Mouse (Mus musculus) kidney, postnatal 25 days (tissue): ENCODE data around the gene Bak1.

ENCODE experiments used
- DNase-seq, 2 experiments: peaks; one replicate each; pipeline ENCODE4 v3.0.0; 2021; ENCODE audit warnings: mixed read lengths in 2 of 2

Bak1 gene

DNA sequence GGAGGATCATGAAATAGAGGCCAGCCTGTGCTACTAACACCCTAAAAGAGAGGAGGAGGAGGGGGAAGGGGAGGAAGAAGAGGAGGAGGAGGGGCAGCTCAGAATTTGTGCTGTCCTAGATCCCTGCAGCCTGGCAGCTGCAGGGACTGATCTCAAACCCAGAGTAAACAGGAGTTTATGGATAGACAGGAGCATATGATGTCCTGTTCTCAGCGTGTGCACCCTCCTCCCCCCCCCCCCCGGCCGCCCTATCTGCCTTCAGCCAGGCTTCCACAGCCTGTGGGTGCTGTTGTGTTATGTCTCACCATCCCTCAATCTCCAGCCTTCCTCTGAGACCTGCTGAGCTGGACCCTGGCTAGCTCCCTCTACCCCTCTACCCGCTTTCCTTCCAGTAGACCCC lies at the start of gene Bak1:
Gene Bak1 (minus strand): TSS at position 101 of the 400 bp plus-strand sequence.
- no peak for DNase-seq

DNA sequence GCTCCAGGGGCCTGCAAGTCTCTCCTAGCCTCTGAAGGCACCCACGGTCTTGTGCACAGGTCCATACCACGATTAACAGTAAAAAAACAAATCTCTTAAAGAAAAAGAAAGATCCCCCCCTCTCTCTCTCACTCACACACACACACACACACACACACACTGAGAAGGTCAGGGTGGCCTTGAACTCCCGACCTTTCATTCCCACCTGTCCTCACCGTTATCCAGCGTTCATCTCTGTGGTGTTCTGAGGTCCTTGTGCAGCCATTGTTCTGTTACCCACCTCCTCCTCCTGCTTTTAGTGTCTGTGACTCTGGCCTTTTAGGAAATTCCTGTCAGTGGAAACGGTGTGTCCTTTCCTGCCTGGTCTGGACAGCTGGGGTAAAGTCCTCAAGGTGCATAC lies 49.7 kb upstream of the Bak1 start:
- DNase-seq = no peak

DNA sequence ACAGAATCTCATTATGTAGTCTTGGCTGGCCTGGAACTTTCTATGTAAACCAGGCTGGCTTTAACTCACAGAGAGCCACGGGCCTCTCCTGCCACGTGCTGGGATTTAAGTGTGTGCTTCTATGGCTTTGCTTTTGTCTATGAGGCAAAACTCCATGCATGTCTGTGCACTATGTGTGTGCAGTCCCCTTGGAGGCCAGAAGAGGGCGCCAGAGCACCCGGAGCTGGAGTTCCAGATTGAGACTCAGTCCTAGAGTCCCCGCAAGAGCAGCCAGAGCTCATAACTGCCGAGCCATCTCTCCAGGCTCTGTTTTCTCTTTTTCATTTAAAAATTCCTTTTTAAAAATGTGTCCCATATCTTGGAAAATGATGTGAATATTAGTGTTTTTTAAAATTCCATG lies 49.1 kb upstream of the Bak1 start:
- DNase-seq = no peak

DNA sequence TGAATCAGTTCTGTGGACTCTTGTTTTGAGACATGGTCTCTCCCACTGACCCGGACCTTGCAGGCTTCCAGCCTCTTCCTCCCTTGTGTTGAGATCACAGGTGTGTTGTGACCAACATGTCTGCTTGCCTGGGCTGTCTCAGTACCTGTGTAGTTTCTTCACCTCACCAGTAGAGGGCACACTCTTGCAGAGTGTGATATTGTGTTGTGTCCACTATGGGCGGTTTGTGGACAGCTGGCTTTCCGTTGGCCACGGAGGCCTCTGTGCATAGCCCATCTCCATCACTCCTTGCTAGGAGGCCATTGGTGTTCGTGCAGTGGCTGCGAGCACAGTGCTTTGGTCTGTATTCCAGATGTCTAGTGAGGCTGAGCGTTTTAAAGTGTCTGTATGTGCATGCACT lies 48.3 kb upstream of the Bak1 start:
- DNase-seq = no peak

DNA sequence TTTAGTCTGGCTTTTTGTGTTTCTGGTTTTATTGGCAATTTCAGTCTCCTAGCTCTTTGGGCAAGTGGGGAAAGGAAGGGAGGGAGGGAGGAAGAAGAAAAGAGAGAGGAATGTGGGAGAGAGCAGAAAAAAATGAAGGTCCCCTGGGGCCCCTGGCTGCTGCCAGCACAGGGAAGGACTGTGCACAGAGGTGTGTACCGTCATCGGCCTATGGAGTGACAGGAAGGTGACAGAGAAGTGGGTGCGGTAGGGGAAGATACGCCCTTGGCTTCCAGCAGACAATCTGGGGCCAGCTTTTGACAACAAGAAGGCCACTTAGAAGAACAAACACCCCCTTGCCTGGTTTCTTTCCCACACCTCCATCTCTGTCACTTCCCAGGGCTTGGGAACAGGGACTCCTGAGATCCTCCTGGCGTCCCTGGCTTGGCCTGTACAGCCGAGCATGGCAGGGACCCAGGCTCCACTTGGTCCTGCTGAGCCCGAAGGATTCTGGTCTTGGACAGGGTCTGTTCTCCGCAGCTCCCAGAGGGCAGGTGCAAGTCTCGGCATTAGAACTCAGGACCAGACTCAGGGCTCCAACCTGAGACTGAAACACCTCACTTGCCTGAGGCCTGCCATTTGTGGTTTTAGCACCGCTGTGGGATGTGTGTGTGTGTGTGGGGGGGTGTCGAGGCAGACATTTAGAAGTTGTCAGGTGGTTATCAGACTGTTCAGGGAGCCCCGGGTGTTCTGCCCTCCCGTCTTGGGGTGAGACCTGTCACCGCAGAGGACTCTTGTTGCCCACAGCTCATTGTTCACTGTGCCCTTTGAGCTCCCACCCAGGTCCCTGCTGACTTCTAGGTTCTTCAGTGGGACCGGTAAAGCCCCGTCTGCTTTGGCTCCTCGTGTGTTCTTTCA lies 46.3 kb upstream of the Bak1 start:
- DNase-seq = no peak

- no peak for DNase-seq
Measured at GRCm38 (mm10) chr17:27074236-27074635, 45.4 kb upstream of the Bak1 start.

DNA sequence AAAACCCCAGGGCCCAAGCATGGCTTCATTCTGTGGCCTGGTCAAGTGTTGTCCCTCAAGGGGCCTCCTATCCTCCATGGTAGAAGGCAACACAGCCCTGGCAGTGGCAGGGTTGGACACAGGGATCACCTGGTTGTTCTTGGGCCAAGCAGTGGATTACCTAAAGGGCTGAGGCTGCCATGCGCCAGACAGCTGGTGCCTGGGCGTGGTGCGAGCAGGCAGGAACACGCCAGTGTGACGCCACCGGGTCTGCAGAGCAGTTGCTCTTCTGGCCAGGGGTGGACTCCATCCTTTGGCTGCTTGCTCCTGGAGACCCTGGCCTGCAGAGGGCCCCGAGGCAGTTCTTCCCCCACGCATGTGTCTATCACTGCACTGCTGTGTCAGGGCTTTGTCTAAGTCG lies 45.0 kb upstream of the Bak1 start:
- DNase-seq = no peak

DNA sequence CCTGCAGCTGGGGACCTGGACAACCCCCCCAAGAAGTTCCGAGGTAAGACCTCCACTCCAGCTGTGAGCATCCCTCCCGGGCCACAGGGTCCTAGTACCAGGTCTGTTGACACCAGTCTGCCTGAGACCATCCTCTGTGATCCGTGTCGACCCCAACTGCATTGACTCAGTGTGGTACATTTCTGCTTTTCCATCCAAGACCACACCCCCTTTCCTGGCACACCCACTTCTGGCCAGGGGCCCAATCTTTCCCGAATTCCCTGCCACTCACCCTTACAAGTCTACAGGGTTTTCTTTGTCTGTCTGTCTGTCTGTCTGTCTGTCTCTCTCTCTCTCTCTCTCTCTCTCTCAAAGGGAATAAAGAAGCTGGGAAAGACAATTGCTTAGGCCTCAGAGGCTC lies 44.3 kb upstream of the Bak1 start:
- DNase-seq = no peak

DNA sequence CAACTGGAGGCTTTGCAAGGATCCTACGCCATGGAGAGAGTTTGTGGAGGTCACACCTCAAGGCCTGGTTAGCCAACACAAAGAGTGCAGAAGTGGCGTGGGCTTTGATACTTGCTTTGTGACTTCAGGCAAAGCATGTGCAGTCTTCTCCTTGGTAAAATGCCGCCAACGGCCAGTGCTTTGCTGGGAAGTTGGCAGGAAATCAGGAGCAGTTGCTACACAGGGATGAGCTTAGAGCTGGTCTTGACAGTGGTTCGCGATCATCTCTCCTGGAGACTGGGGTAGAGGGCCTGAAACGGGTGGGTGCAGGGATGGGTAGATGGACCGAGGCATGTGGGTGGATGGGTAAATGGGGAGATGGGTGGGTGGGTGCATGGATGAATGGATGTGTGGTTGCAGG lies 43.6 kb upstream of the Bak1 start:
- DNase-seq = no peak

GRCm38 (mm10) chr17:27071630-27072029 lies 42.8 kb upstream of the Bak1 start:
- peak in 1 of 2 experiments; percentile 37 for DNase-seq

DNA sequence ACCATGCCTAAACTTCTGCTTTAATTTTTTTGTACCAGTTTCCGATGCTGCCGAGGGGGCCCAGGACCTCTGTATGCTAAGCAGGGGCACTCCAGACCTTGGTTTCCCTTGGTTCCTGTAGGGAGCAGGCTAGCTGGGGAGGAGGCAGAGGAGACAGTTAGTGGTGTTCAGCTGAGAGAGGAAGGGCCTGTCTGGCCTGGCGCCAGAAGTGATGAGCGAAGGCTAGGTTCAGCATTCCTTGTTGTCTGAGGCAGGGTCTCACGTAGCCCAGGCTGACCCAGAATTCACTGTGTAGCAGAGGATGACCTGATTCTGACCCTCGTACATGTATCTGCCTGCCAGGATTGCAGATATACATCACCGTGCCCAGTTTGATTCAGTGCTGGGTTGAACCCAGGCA lies 42.1 kb upstream of the Bak1 start:
- DNase-seq = no peak

DNA sequence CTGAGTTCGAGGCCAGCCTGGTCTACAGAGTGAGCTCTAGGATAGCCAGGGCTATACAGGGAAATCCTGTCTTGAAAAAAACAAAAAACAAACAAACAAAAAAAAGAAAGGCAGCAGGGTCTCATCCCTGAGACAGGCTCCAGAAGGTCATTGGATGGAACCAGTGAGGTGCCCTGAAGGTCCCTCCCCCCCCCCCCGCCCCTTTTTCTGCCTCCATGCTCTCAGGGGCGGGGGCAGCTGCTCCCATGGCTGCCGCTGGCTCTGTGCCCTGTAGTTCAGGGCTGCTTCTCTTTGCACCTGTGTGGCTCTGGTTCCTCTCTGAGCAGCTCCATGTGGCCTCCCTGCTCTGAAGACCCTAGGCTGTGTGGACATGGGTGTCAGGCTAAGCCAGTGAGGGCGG lies 40.3 kb upstream of the Bak1 start:
- no peak for DNase-seq

- no peak for DNase-seq
Measured at GRCm38 (mm10) chr17:27066065-27066464, 37.3 kb upstream of the Bak1 start.

- no peak for DNase-seq
Measured at GRCm38 (mm10) chr17:27064195-27064594, 35.4 kb upstream of the Bak1 start.

DNA sequence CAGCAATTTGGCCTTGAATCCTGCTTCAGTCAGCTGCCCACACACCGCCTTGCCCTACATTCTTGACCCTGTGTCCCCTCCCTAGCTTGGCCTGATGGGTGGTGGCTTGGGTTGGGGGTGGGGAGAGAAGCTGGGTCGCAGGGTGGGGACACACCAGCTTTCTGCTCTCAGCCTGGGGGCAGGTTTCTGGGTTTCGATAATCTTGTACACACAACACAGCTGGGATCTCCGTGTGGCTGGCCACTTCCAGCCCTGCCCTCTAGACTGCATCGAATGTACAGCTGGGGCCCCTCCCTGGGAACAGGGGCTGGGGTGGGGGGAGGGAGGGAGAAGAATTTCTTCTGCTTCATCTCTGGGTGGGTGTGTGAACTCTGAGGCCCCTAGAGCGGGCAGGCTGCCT lies 34.9 kb upstream of the Bak1 start:
- no peak for DNase-seq

DNA sequence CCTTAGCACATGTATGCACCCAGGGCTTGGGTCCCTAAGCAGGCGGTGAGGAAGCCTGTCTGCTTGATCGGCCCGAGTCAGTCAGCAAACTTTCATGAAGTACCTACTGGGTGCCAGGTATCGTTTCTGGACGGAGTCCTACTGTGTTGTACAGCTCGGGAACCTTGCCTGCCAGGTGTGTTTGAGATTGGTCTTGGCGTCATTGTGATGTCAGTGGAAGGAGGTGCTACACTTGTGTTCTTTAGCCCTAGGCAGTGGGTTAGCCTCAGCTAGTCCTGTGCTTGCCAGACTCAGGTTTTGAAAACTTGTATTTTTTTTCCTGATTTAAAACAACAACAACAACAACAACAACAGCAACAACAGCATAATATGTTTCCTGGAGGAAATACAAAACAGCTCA lies 33.9 kb upstream of the Bak1 start:
- no peak for DNase-seq

DNA sequence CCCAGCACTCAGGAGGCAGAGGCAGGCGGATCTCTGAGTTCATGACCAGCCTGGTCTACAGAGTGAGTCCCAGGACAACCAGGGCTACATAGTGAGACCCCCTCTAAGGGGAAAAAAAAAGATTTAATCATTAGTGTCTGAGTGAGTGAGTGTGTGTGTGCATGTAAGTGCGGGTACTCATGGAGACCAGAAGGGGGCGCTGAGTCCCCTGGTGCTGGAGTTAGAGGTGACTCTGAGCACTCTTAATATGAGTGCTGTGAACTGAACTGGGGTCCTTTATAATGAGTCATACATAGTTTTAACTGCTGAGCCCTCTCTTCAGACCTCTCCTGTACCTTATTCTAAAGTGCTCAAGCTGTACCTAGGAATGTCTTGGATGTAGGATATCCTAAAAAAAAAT lies 32.9 kb upstream of the Bak1 start:
- DNase-seq = no peak

- no peak for DNase-seq
Measured at GRCm38 (mm10) chr17:27060698-27061097, 31.9 kb upstream of the Bak1 start.

DNA sequence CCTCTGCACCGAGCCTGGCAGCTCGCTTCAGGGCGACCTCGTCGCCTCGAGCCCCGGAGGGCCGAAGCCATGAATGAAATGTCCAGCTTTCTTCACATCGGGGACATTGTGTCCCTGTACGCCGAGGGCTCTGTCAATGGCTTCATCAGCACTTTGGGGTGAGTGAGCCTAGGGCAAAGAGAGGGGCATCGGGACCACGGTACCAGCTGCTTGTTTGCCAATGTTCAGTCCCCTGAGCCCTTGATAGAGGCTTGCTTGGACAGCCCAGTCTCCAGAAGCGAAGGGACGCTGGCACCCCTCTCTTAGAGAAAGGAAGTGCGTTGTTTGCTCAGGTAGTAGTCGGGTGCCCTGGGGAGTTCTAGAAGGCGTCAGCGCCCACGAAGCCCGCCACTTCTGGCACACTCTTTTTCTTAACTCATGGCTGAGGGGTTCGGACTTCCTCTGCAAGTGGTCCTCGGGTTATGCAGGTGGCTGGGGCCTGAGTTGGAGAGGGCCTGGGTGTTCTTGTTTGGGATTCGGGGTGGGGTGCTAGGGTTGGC lies 28.8 kb upstream of the Bak1 start:
- DNase-seq = no peak

DNA sequence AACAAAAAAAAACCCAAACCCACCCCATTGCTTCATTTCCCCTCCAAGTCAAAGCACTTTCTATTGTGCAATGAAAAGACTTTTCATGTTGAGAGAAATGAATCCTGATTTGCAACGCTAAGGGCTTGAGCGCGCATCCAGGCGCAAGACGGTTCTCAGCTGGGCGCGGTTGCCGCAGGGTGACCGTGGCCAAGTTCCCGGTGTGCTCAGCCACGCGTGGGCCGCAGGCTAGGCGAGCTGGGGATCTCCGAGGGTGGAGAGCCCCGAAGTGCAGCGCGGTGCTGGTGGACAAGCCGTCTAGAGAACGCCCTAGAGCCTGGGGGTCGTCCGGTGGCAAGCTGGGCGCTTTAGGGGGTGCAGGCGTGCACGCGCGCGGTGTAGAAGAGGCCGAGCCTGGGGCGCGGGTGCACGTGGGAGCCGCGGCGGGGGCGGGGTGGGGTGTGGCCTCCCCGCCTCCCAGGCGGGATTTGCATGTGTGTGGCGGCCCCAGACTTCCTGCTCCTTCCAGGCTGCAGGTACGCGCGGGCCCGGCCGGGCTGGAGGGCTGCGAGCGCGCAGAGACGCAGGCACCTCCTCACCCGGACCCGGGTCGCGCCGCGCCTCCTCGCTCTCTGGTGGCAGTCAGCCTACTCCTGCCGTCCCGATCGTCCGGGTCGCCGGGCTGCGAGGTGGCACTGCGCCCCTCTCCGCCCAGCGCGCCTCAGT lies 28.2 kb upstream of the Bak1 start, which contains the start of gene Itpr3:
Gene Itpr3 (plus strand): TSS at position 493 of the 705 bp plus-strand sequence.
- peak; percentile 75 to 91 for DNase-seq

DNA sequence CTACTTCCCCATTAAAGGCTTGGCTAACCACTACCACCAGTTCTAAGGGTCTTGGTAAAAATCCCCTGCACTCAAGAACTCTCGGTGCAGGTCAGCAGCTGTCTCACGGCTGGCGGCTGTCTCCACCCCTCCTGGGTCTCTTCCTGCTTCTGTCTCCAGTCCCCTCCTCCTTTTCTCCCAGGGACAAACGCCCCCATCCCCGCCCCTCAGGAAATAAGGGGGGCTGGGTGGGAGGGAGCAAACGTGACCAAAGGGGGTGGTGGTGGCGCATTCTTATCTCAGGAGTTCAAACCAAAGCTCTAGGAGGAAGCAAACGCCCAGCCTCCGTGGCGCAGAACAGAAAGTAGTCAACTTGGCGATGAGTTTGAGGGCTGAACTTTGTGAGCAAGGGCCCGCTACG lies 27.4 kb upstream of the Bak1 start:
- peak; percentile 76 to 87 for DNase-seq

DNA sequence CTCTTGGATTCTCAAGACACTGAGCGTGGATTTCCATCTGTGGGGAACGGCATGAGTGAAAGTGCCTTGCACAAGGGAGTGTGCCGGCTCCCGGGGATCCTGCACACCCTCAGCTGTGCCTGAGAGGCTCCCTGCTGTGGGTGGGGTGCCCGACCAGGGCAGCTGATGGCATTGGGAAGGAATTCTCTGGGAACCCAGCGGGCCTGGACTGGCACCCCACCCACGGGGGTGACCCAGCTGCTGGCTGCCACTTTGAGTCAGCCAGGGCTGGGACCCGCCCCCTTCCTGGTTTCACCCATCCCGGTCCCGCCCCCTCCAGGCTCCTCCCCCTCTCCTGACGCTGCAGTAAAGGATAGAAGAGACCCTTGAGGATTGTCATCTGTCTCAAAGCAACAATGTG lies 22.7 kb upstream of the Bak1 start:
- peak; percentile 75 to 77 for DNase-seq

GRCm38 (mm10) chr17:27050853-27051252 lies 22.0 kb upstream of the Bak1 start:
- no peak for DNase-seq
